Mouse (Mus musculus): ENCODE measurements around the gene Tead1.
"Not testable (repeated sequence)": the region's sequence is repeated elsewhere in the genome, so short reads cannot be mapped to it uniquely, and the experiment has no call there.

Gene Tead1

GRCm38 (mm10) chr7:112915571-112915970, 236.5 kb downstream of the Tead1 start:
- DNase-seq (ENCODE audit: low read depth in 1 of 2, low spot score in 2 of 2) = no peak

- no peak for DNase-seq (ENCODE audit: low read depth in 1 of 2, low spot score in 2 of 2)
Observed at GRCm38 (mm10) chr7:112917613-112918278, 238.6 kb downstream of the Tead1 start.

- DNase-seq (ENCODE audit: low read depth in 1 of 2, low spot score in 2 of 2) = no peak
Observed at GRCm38 (mm10) chr7:112918279-112918991, 239.3 kb downstream of the Tead1 start.

GRCm38 (mm10) chr7:112919845-112920244, 240.7 kb downstream of the Tead1 start:
- no peak for DNase-seq (ENCODE audit: low read depth in 1 of 2, low spot score in 2 of 2)

- no peak for DNase-seq (ENCODE audit: low read depth in 1 of 2, low spot score in 2 of 2)
Observed at GRCm38 (mm10) chr7:112922801-112923200, 243.7 kb downstream of the Tead1 start.

- DNase-seq (ENCODE audit: low read depth in 1 of 2, low spot score in 2 of 2) = no peak
Observed at GRCm38 (mm10) chr7:112923712-112924111, 244.6 kb downstream of the Tead1 start.

- no peak for DNase-seq (ENCODE audit: low read depth in 1 of 2, low spot score in 2 of 2)
Observed at GRCm38 (mm10) chr7:112930669-112931068, 251.6 kb downstream of the Tead1 start.

- DNase-seq (ENCODE audit: low read depth in 1 of 2, low spot score in 2 of 2) = not testable (repeated sequence)
Observed at GRCm38 (mm10) chr7:112935876-112936275, 256.8 kb downstream of the Tead1 start.

- DNase-seq (ENCODE audit: low read depth in 1 of 2, low spot score in 2 of 2) = no peak
Observed at GRCm38 (mm10) chr7:112937089-112937488, 258.0 kb downstream of the Tead1 start.

- no peak for DNase-seq (ENCODE audit: low read depth in 1 of 2, low spot score in 2 of 2)
Observed at GRCm38 (mm10) chr7:112938959-112939358, 259.8 kb downstream of the Tead1 start.

GRCm38 (mm10) chr7:112942567-112942966, 263.4 kb downstream of the Tead1 start:
- DNase-seq (ENCODE audit: low read depth in 1 of 2, low spot score in 2 of 2) = no peak

- DNase-seq (ENCODE audit: low read depth in 1 of 2, low spot score in 2 of 2) = no peak
Observed at GRCm38 (mm10) chr7:112943056-112943455, 263.9 kb downstream of the Tead1 start.

- DNase-seq (ENCODE audit: low read depth in 1 of 2, low spot score in 2 of 2) = no peak
Observed at GRCm38 (mm10) chr7:112946706-112947105, 267.6 kb downstream of the Tead1 start.

- DNase-seq (ENCODE audit: low read depth in 1 of 2, low spot score in 2 of 2) = no peak
Observed at GRCm38 (mm10) chr7:112953777-112954291, 274.7 kb downstream of the Tead1 start, which contains the start of gene Rassf10. Gene Rassf10, plus strand, starts transcription at chr7:112953962.

- no peak for DNase-seq (ENCODE audit: low read depth in 1 of 2, low spot score in 2 of 2)
Observed at GRCm38 (mm10) chr7:112954351-112955102, 275.4 kb downstream of the Tead1 start.

- no peak for DNase-seq (ENCODE audit: low read depth in 1 of 2, low spot score in 2 of 2)
Observed at GRCm38 (mm10) chr7:112955103-112955827, 276.1 kb downstream of the Tead1 start.

GRCm38 (mm10) chr7:112955955-112956354, 276.8 kb downstream of the Tead1 start:
- no peak for DNase-seq (ENCODE audit: low read depth in 1 of 2, low spot score in 2 of 2)

Measured in monocyte, adult 2 months (primary cell).